In genomic region chr1:35579992-35580391, GRCm38 (mm10) we compare ENCODE assay signal across 22 mouse cellular contexts.
A peak's percentile ranks its signal among the peaks of the same experiment; 100 is the strongest.
DNase-seq lines count a peak whose midpoint lies in the region; ATAC-seq and TF ChIP-seq lines count a peak whose summit lies in the region.
"Had no signal": no experiment of that assay in that cellular context is flagged by ENCODE, and none has a peak within 500 bp of the region (broad histone marks: within the 10 kb centered on the region; RNA-seq: fewer than 3 reads in every experiment).

No protein-coding gene starts in this region.

- 82% methylated on average over 4 of the region's 4 CpGs for WGBS in kidney, embryonic 14.5 days
- WGBS in kidney, adult 2 months = 72% methylated on average over 4 of the region's 4 CpGs
- WGBS in embryonic facial prominence, embryonic 14.5 days = 34% methylated on average over 4 of the region's 4 CpGs
- 51% methylated on average over 4 of the region's 4 CpGs for WGBS in limb, embryonic 14.5 days

- no peaks in the 10 kb centered on the region for H3K27me3 ChIP-seq in kidney, embryonic 14.5 days (ENCODE audit: control insufficient read depth, insufficient read depth, low read length)
- no peaks in the 10 kb centered on the region for H3K27me3 ChIP-seq in kidney, adult 2 months (replicated peaks; ENCODE audit: control insufficient read depth, insufficient read depth, low read length)
- H3K27me3 ChIP-seq in embryonic facial prominence, embryonic 14.5 days (replicated peaks; ENCODE audit: control insufficient read depth, insufficient read depth, low read length) = no peaks in the 10 kb centered on the region
- no peaks in the 10 kb centered on the region for H3K27me3 ChIP-seq in limb, embryonic 14.5 days (ENCODE audit: control insufficient read depth, insufficient read depth, low read length)
- H3K27me3 ChIP-seq: embryonic facial prominence, embryonic 15.5 days; forebrain, embryonic 12.5 days; hindbrain, embryonic 12.5 days; intestine, embryonic 15.5 days had no signal

- no peak overlapping the region for H3K27ac ChIP-seq in kidney, embryonic 14.5 days (ENCODE audit: low read depth, low read length)
- H3K27ac ChIP-seq in kidney, adult 2 months (ENCODE audit: insufficient read depth, low read depth, low read length) = no peak overlapping the region
- H3K27ac ChIP-seq in embryonic facial prominence, embryonic 14.5 days (replicated peaks; ENCODE audit: low read depth, low read length) = no peak overlapping the region
- 0 out of 2 replicates have a peak overlapping the region, but pooled peaks have one; percentile 26 for H3K27ac ChIP-seq in limb, embryonic 14.5 days (replicated peaks; ENCODE audit: low read depth, low read length)
- H3K27ac ChIP-seq: embryonic facial prominence, embryonic 15.5 days; forebrain, embryonic 12.5 days; heart, embryonic 10.5 days; hindbrain, embryonic 12.5 days; intestine, embryonic 15.5 days had no signal

- H3K4me1 ChIP-seq in kidney, embryonic 14.5 days (ENCODE audit: control insufficient read depth, insufficient read depth, low read length) = no peaks in the 10 kb centered on the region
- H3K4me1 ChIP-seq in kidney, adult 2 months (ENCODE audit: control insufficient read depth, insufficient read depth, low read length) = no peaks in the 10 kb centered on the region
- no peaks in the 10 kb centered on the region for H3K4me1 ChIP-seq in embryonic facial prominence, embryonic 14.5 days (ENCODE audit: control insufficient read depth, insufficient read depth, low read length)
- H3K4me1 ChIP-seq in limb, embryonic 14.5 days (ENCODE audit: control insufficient read depth, insufficient read depth, low read length) = peaks cover 11% of the 10 kb centered on the region
- H3K4me1 ChIP-seq: embryonic facial prominence, embryonic 15.5 days; forebrain, embryonic 12.5 days; heart, embryonic 10.5 days; hindbrain, embryonic 12.5 days; intestine, embryonic 15.5 days had no signal

- TF ChIP-seq POLR2A in kidney, adult 2 months (IDR thresholded peaks at IDR 0.05; ENCODE audit: low read depth, low read length) = no peak
- no peak for TF ChIP-seq POLR2A in limb, embryonic 14.5 days (IDR thresholded peaks at IDR 0.05; ENCODE audit: borderline replicate concordance, extremely low read depth, insufficient read depth, insufficient read length)

- H3K9me3 ChIP-seq in kidney, embryonic 14.5 days (ENCODE audit: control insufficient read depth, low read length) = no peaks in the 10 kb centered on the region
- H3K9me3 ChIP-seq in embryonic facial prominence, embryonic 14.5 days (ENCODE audit: control insufficient read depth, low read length) = no peaks in the 10 kb centered on the region
- no peaks in the 10 kb centered on the region for H3K9me3 ChIP-seq in limb, embryonic 14.5 days (ENCODE audit: control insufficient read depth, low read length)
- H3K9me3 ChIP-seq: embryonic facial prominence, embryonic 15.5 days; forebrain, embryonic 12.5 days; G1E; heart, embryonic 10.5 days; hindbrain, embryonic 12.5 days; intestine, embryonic 15.5 days had no signal

- H3K4me3 ChIP-seq in kidney, embryonic 14.5 days (ENCODE audit: low read length) = no peak overlapping the region
- H3K4me3 ChIP-seq in kidney, adult 2 months (ENCODE audit: insufficient read depth, low read depth, low read length) = no peak overlapping the region
- H3K4me3 ChIP-seq in embryonic facial prominence, embryonic 14.5 days (ENCODE audit: low read depth, low read length) = no peak overlapping the region
- H3K4me3 ChIP-seq in limb, embryonic 14.5 days (replicated peaks; ENCODE audit: low read length) = no peak overlapping the region
- H3K4me3 ChIP-seq: embryonic facial prominence, embryonic 15.5 days; forebrain, embryonic 12.5 days; heart, embryonic 10.5 days; hindbrain, embryonic 12.5 days; intestine, embryonic 15.5 days had no signal

- no peak for ATAC-seq in kidney, embryonic 14.5 days (ENCODE audit: low FRiP score, low TSS enrichment)
- peak; percentile 49 for ATAC-seq in CD4-positive, CD25-positive, alpha-beta regulatory T cell, adult 4 months
- peak; percentile 55; the same call in 1 of the 2 replicates for ATAC-seq in embryonic facial prominence, embryonic 14.5 days (ENCODE audit: low read depth)
- ATAC-seq in limb, embryonic 14.5 days (ENCODE audit: low FRiP score, low read depth) = peak; percentile 56
- ATAC-seq: forebrain, embryonic 16.5 days; hindbrain, embryonic 16.5 days; intestine, embryonic 15.5 days had no signal

- DNase-seq in kidney, adult 2 months = no peak
- peak; percentile 63 for DNase-seq in embryonic facial prominence, embryonic 14.5 days (ENCODE audit: low spot score)
- DNase-seq in limb, embryonic 14.5 days (ENCODE audit: low spot score) = peak; percentile 44
- DNase-seq in urinary bladder, postnatal 25 days (ENCODE audit: low spot score) = no peak
- no peak for DNase-seq in spleen, adult 12 weeks (ENCODE audit: low spot score)
- DNase-seq: adrenal gland, postnatal 14 days; cerebellum, adult 11-12 months; cerebellum, adult 9-10 months; cerebellum, postnatal 25 days; gastrocnemius, postnatal 10 days; heart, adult 18-20 months; heart, postnatal 4 days had no signal

- 0 out of 2 replicates have a peak overlapping the region, but pooled peaks have one; percentile 4 for H3K9ac ChIP-seq in kidney, embryonic 14.5 days (ENCODE audit: low read depth, low read length)
- no peak overlapping the region for H3K9ac ChIP-seq in embryonic facial prominence, embryonic 14.5 days (ENCODE audit: low read depth, low read length)
- no peak overlapping the region for H3K9ac ChIP-seq in limb, embryonic 14.5 days (ENCODE audit: low read depth, low read length, severe bottlenecking)
- H3K9ac ChIP-seq: embryonic facial prominence, embryonic 15.5 days; forebrain, embryonic 12.5 days; hindbrain, embryonic 12.5 days; intestine, embryonic 15.5 days had no signal

- no peak for TF ChIP-seq CTCF in kidney, adult 2 months (conservative IDR thresholded peaks at IDR 0.05; ENCODE audit: insufficient read depth, insufficient read length, low read depth, low read length)

- H3K36me3 ChIP-seq in kidney, embryonic 14.5 days (ENCODE audit: control insufficient read depth, insufficient read depth, low read length) = no peaks in the 10 kb centered on the region
- no peaks in the 10 kb centered on the region for H3K36me3 ChIP-seq in kidney, adult 2 months (ENCODE audit: control insufficient read depth, insufficient read depth, low read length)
- no peaks in the 10 kb centered on the region for H3K36me3 ChIP-seq in embryonic facial prominence, embryonic 14.5 days (ENCODE audit: control insufficient read depth, insufficient read depth, low read length)
- no peaks in the 10 kb centered on the region for H3K36me3 ChIP-seq in limb, embryonic 14.5 days (ENCODE audit: control insufficient read depth, insufficient read depth, low read length)
- H3K36me3 ChIP-seq: embryonic facial prominence, embryonic 15.5 days; forebrain, embryonic 12.5 days; G1E; heart, embryonic 10.5 days; hindbrain, embryonic 12.5 days; intestine, embryonic 15.5 days had no signal

- no peak overlapping the region for H3K4me2 ChIP-seq in kidney, embryonic 14.5 days (replicated peaks; ENCODE audit: low read depth, low read length)
- no peak overlapping the region for H3K4me2 ChIP-seq in embryonic facial prominence, embryonic 14.5 days (ENCODE audit: low read depth, low read length)
- no peak overlapping the region; the same call in 1 of the 2 replicates for H3K4me2 ChIP-seq in limb, embryonic 14.5 days (replicated peaks; ENCODE audit: low read depth, low read length, severe bottlenecking)
- H3K4me2 ChIP-seq: embryonic facial prominence, embryonic 15.5 days; forebrain, embryonic 12.5 days; hindbrain, embryonic 12.5 days; intestine, embryonic 15.5 days had no signal

Comparison
In these comparisons a context has a peak if more than half of its experiments do, and no peak if none do; other contexts are left out.
1. DNase-seq: peak in embryonic facial prominence, embryonic 14.5 days (single experiment) and limb, embryonic 14.5 days (single experiment); none in kidney, adult 2 months (single experiment), urinary bladder, postnatal 25 days (single experiment) and spleen, adult 12 weeks (single experiment).